Mouse (Mus musculus): ENCODE measurements at regions not wholly inside any gene's neighbourhood (a gene's known extent, or its start where the extent isn't known, plus 50 kb on each side); places are given as distances from the start of the nearest gene placed in this dataset.
A peak's percentile ranks its signal among the peaks of the same experiment; 100 is the strongest.

DNA sequence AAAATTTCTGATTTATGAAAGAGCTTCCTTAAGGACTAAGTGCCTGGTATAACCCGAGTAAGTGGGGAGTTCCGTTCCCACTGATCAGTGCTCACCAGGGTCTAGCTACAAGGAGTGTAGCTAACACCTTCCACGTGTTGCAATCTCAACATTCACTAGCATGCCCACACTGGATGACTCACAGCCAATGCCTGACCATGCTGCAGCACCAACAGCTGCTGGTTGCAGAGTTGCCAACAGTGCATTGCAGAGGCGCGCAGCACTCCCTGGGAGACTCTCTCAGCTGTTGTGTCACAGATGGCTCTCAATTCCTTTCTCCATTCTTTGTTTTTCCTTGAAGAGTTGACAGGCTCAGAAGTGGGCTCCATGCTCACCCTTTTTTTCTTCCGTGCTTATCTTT is 787.5 kb upstream of the Tenm3 start:
- H3K36me3 ChIP-seq (replicated peaks): no peaks in the 10 kb centered on the region
- DNase-seq (ENCODE audit: extremely low spot score, low spot score): no peak
- H3K9me3 ChIP-seq: no peaks in the 10 kb centered on the region
- H3K27ac ChIP-seq: no peak overlapping the region
- whole genome bisulfite sequencing: 82% methylated on average over 6 of the region's 6 CpGs
- H3K4me1 ChIP-seq: peaks cover 19% of the 10 kb centered on the region
- no peak overlapping the region for H3K4me3 ChIP-seq
- H3K27me3 ChIP-seq (ENCODE audit: poor library complexity, severe bottlenecking): no peaks in the 10 kb centered on the region

DNA sequence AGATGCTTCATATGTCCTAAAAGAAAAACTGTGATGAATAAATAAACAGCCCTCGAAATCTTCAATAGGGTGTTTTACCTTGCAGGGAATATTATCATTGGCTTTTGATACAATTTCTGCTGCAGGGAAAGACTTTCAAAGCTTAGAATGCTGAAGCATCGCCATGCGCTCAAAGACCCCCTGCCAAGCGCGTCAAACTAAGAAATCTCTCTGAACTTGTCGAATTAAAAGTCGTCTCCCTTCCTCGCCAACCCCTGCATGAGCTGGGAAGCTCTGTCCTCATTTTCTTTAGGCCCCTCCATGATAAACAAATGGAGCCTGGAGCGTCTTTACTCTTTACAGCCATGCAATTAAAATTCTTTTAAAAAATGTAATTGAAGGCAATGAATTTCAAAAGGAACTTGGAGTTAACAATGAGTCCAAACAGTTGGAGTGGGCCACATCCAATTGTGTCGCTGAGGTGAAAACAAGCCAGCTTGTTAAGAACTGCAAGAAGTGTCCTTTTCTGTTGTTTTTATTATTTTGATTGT is 784.3 kb upstream of the Tenm3 start:
- H3K4me3 ChIP-seq: no peak overlapping the region
- 19% methylated on average over 10 of the region's 10 CpGs for WGBS
- peaks cover 19% of the 10 kb centered on the region for H3K4me1 ChIP-seq
- no peaks in the 10 kb centered on the region for H3K36me3 ChIP-seq (replicated peaks)
- H3K9me3 ChIP-seq: no peaks in the 10 kb centered on the region
- no peak overlapping the region for H3K27ac ChIP-seq
- H3K27me3 ChIP-seq (ENCODE audit: poor library complexity, severe bottlenecking): no peaks in the 10 kb centered on the region
- peak; percentile 20 for DNase-seq (ENCODE audit: extremely low spot score, low spot score)

DNA sequence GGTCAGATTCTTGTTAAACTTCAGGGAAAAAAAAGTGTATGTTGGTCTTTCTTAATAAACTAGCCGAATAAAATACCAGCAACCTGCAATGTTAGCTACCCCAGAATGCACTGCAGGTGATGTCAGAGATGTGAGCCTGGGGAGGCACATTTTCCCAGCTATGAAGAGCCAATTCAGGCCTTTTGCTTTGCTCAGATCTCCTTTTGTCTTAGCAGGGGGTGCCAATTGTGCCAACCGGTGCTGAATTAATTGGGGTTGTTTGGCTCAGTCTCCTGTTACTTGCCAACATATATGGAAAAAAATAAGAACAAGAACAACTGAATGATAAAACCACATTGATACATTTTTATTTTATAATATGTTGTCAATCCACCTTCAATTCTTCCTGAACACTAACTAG is 751.8 kb upstream of the Tenm3 start:
- DNase-seq (ENCODE audit: extremely low spot score, low spot score): no peak
- Histone ChIP-seq H3K4me3 (no peak overlapping the region), H3K36me3 (replicated peaks) (no peaks in the 10 kb centered on the region), H3K27me3 (ENCODE audit: poor library complexity, severe bottlenecking) (no peaks in the 10 kb centered on the region), H3K27ac (no peak overlapping the region), H3K4me1 (peaks cover 4% of the 10 kb centered on the region), H3K9me3 (no peaks in the 10 kb centered on the region)
- WGBS: 67% methylated on average over 2 of the region's 2 CpGs

DNA sequence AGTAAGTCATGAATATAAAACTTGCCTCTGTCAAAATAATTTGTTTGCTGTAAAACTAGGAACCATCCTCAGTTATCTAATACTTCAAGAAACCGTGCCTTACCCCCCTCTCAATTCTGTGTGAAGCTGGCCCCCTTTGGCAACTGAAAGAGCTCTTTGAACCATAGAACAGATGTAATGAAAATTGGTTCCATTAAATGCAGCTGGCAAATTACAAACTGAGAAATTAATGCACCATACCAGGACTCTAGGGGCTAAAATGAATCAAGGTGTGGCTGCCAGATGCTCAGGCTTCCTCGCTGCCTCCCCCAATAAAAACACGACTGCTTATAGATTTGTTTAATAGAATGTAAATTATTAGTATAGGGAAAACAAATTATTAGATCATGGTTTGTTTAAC is 723.7 kb upstream of the Tenm3 start:
- no peaks in the 10 kb centered on the region for H3K36me3 ChIP-seq (replicated peaks)
- no peaks in the 10 kb centered on the region for H3K27me3 ChIP-seq (ENCODE audit: poor library complexity, severe bottlenecking)
- no peak overlapping the region for H3K4me3 ChIP-seq
- no peak for DNase-seq (ENCODE audit: extremely low spot score, low spot score)
- no peak overlapping the region for H3K27ac ChIP-seq
- 70% methylated on average over 3 of the region's 3 CpGs for WGBS
- H3K9me3 ChIP-seq: no peaks in the 10 kb centered on the region
- H3K4me1 ChIP-seq: no peaks in the 10 kb centered on the region

DNA sequence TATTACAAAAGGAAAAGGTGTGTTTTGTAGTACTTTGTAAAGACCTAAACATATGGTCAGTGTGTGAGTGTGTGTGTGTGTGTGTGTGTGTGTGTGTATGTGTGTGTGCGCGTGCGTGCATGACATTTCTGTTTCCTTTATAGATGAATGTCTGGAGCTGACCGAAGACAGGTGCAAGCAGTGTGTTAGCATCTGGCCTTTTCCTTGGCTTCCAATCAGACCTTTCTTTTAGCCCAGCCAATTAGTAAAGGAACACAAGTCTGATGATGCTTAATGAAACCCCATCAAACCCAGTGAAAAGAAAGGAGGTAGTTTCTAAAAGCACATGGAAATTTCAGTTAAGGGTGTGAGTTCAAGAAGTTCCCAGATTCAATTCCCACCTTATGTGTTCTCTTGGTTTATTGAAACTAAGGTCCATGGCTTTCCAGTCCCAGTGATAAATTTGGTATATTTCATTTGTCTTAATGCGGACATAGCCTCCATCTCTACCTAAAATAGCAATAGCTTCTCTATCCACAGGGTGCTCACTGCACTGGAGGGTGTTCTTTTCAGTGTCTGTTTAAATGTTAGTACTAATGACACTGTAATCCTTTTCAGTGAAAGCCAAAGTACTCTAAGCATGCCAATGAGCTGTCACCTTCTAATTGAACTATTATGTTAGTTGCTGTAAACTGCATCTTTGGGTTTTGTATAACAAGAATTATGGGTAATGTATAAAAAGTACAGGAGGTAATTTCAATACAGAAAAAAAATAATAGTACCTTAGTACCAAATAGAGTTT is 719.9 kb upstream of the Tenm3 start:
- no peaks in the 10 kb centered on the region for H3K36me3 ChIP-seq (replicated peaks)
- H3K4me3 ChIP-seq: no peak overlapping the region
- WGBS: 86% methylated on average over 5 of the region's 5 CpGs
- no peaks in the 10 kb centered on the region for H3K27me3 ChIP-seq (ENCODE audit: poor library complexity, severe bottlenecking)
- H3K27ac ChIP-seq: no peak overlapping the region
- DNase-seq (ENCODE audit: extremely low spot score, low spot score): no peak
- no peaks in the 10 kb centered on the region for H3K4me1 ChIP-seq
- H3K9me3 ChIP-seq: no peaks in the 10 kb centered on the region

DNA sequence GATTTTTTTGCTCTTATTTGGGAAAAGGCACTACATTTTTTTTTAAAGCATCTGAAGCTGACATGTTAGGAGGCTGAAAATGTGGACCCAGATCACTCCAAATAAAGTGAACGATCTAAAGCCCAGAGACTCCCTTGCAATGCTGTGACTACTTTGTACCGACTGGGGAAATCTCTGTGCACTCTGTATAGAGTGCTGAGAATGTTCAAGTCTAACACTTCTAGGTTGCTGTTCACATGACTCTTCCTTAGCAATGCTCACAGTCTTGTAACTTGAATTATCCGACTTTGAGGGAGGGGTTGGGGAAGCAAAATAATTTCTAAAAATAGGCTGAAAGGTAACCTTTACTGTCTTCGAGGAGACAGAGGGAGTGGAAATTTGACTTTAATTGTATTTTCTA is 719.2 kb upstream of the Tenm3 start:
- Histone ChIP-seq H3K36me3 (replicated peaks) (no peaks in the 10 kb centered on the region), H3K27me3 (ENCODE audit: poor library complexity, severe bottlenecking) (no peaks in the 10 kb centered on the region), H3K27ac (no peak overlapping the region), H3K9me3 (no peaks in the 10 kb centered on the region), H3K4me1 (no peaks in the 10 kb centered on the region), H3K4me3 (no peak overlapping the region)
- 86% methylated on average over 4 of the region's 4 CpGs for WGBS
- no peak for DNase-seq (ENCODE audit: extremely low spot score, low spot score)

DNA sequence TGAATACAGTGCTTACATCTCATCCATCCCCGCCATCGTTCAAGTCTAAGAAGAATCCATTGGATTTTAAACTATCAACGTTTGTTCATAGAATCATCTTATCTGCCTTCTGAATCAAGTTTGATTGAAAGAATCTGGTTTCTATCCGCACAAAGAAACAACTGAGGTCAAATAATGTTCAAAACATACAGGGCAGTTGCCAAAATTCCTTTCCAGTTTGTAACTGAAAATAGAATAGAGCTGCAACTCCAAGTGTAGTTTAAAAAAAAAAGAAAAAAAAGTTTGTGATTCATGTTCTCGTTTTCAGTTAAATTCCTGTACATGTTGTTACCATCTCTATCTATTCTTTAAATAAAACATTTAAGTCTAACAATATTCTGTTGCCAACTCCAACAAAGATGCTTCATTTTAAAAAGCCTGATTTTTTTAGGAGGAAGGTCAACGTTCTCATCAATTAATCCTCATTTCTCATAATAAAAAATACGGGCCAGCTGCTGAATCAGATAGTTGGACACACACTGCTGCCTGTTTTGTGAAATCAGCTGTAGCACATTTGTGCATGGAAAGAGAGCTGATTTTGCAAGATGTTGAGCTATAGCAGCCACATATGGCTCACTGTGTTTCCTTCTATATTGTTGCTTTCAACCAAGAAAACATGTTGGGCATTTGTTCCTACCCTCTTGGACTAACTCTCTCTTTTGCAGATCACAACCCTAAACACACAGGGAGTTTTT is 712.1 kb upstream of the Tenm3 start:
- Histone ChIP-seq H3K9me3 (no peaks in the 10 kb centered on the region), H3K27me3 (ENCODE audit: poor library complexity, severe bottlenecking) (no peaks in the 10 kb centered on the region), H3K4me3 (no peak overlapping the region), H3K36me3 (replicated peaks) (no peaks in the 10 kb centered on the region), H3K27ac (no peak overlapping the region), H3K4me1 (no peaks in the 10 kb centered on the region)
- DNase-seq (ENCODE audit: extremely low spot score, low spot score): no peak
- WGBS: 88% methylated on average over 7 of the region's 7 CpGs

DNA sequence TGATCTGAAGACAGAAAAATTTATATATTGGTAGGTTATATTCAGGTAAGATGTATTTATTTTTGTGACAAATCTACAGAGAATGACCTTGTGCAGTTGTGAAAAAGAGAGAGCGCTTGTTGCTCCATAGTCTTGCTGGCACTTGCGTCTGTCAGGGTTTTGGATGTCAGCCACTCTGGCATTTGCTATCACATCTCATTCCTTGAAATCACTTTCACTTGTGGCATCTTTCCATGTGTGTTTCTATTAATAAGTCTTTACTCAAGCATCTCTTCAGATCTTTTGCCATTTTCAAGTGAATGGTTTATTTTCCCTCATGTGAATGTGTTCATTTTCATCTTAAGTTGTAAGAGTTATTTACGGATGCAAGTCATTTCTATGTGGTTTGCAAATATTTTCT is 709.4 kb upstream of the Tenm3 start:
- Histone ChIP-seq H3K36me3 (replicated peaks) (no peaks in the 10 kb centered on the region), H3K9me3 (no peaks in the 10 kb centered on the region), H3K27me3 (ENCODE audit: poor library complexity, severe bottlenecking) (no peaks in the 10 kb centered on the region), H3K27ac (no peak overlapping the region), H3K4me1 (no peaks in the 10 kb centered on the region), H3K4me3 (no peak overlapping the region)
- WGBS: 93% methylated on average over 3 of the region's 3 CpGs
- DNase-seq (ENCODE audit: extremely low spot score, low spot score): no peak

DNA sequence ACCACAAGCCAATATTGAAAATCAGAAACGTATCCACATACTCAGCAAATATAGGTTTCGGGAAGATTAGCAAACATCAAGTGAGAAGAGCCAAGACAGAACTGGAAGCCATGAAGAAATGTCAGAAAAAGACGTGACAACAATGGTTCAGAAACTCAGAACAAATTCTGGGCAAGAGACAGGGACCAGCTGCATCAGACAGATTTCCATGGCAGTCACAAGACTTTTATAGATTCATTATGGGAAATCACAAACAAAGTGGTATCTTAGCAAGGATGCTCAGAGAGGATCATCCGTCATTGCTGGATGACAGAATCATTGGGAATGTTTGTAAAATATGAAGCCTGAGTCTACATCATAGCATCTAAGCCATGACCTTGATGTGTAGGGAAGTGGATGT is 699.6 kb upstream of the Tenm3 start:
- no peaks in the 10 kb centered on the region for H3K36me3 ChIP-seq (replicated peaks)
- no peak overlapping the region for H3K4me3 ChIP-seq
- 85% methylated on average over 4 of the region's 4 CpGs for WGBS
- no peak overlapping the region for H3K27ac ChIP-seq
- no peaks in the 10 kb centered on the region for H3K9me3 ChIP-seq
- H3K4me1 ChIP-seq: no peaks in the 10 kb centered on the region
- no peak for DNase-seq (ENCODE audit: extremely low spot score, low spot score)
- no peaks in the 10 kb centered on the region for H3K27me3 ChIP-seq (ENCODE audit: poor library complexity, severe bottlenecking)

DNA sequence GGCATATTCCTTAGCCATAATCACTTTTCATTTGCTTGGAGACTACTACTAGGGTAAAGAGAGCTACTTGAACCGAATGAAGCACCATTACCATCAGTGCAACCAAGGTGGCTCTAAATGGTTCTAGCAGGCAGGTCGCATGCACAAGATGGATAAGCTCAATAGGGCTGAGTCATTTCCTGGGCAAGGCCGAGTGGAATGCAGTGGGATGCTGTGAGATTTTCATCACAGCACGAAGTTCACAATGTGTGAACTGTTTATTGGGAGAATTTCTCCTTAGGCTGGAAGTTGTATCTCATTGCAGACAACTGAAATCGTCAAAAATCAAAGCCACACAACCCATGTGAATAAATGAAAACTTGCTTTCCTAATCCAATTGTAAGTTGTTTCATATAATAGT is 697.6 kb upstream of the Tenm3 start:
- WGBS: 78% methylated on average over 5 of the region's 5 CpGs
- Histone ChIP-seq H3K27me3 (ENCODE audit: poor library complexity, severe bottlenecking) (no peaks in the 10 kb centered on the region), H3K9me3 (no peaks in the 10 kb centered on the region), H3K36me3 (replicated peaks) (no peaks in the 10 kb centered on the region), H3K27ac (no peak overlapping the region), H3K4me3 (no peak overlapping the region), H3K4me1 (no peaks in the 10 kb centered on the region)
- DNase-seq (ENCODE audit: extremely low spot score, low spot score): no peak

DNA sequence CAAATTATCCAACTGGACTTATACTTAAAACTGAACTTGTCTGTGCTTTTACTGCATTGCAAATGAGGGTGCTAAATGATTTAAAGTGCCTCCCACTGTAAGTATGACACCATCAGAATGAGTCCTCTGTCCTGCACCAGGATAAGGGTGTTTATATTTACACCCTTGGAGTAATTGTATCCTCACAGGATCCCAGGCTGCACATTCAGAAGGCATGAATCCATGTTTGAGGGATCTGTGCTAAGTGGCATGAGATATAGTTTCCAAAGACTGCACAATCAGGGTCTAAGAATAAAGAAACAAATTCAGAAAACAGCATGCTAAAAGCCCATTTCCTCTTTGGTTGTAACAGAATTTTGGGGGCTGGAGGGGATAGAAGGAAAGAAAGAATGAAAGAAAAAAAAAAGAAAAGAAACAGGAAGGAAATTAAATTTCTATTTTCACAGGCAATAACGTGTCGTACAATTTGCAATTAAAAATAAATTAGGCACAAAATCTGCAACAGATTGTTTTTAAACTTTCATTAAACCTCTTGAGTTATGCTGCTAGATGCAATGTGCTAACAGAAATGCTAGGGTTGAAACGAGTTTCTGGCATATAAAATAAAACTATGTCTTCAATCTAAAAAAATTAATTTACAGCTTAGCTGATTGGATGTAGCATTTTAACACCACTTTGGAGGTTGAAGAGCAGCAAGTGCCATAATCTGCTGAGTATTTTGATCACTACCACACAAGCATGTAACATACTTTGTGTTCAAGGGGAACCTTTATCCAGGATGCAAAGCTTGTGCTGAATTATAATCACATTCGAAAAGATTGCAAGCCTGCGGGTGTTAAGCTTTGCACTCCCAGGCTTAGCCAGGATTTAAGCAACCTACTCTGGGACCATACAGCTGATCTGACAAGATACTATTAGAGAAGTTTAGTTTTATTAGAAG is 689.9 kb upstream of the Tenm3 start:
- Histone ChIP-seq H3K4me1 (0 out of 2 replicates have a peak, but pooled peaks cover 4% of the 10 kb centered on the region), H3K4me3 (no peak overlapping the region), H3K9me3 (no peaks in the 10 kb centered on the region), H3K27ac (no peak overlapping the region), H3K27me3 (ENCODE audit: poor library complexity, severe bottlenecking) (no peaks in the 10 kb centered on the region), H3K36me3 (replicated peaks) (no peaks in the 10 kb centered on the region)
- no peak for DNase-seq (ENCODE audit: extremely low spot score, low spot score)
- 76% methylated on average over 5 of the region's 5 CpGs for WGBS

DNA sequence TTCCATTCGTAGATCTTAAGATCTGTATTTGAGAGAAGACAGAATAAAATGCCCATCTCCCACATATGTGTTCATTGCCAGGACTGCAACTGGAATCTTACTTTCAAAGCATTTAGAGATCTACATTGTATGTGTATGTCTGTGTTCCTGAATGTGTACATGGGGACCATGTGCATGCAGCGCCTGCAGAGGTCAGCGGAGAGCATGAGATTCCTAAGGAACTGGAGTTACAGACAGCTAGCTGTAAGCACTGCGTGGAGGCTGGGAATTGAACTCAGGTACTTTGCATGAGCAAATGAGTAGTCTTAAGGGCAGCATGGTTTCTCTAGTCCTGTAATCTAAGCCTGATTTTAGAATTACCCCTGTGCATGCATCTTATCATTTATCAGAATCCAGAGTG is 685.5 kb upstream of the Tenm3 start:
- H3K9me3 ChIP-seq: no peaks in the 10 kb centered on the region
- peak; percentile 16 for DNase-seq (ENCODE audit: extremely low spot score, low spot score)
- no peak overlapping the region for H3K4me3 ChIP-seq
- H3K36me3 ChIP-seq (replicated peaks): no peaks in the 10 kb centered on the region
- 67% methylated on average over 4 of the region's 4 CpGs for WGBS
- H3K27ac ChIP-seq: no peak overlapping the region
- no peaks in the 10 kb centered on the region for H3K27me3 ChIP-seq (ENCODE audit: poor library complexity, severe bottlenecking)
- 0 out of 2 replicates have a peak, but pooled peaks cover 4% of the 10 kb centered on the region for H3K4me1 ChIP-seq

Measured in forebrain, embryonic 10.5 days (tissue).